Mouse (Mus musculus): ENCODE measurements around the gene Lhx9.

DNA sequence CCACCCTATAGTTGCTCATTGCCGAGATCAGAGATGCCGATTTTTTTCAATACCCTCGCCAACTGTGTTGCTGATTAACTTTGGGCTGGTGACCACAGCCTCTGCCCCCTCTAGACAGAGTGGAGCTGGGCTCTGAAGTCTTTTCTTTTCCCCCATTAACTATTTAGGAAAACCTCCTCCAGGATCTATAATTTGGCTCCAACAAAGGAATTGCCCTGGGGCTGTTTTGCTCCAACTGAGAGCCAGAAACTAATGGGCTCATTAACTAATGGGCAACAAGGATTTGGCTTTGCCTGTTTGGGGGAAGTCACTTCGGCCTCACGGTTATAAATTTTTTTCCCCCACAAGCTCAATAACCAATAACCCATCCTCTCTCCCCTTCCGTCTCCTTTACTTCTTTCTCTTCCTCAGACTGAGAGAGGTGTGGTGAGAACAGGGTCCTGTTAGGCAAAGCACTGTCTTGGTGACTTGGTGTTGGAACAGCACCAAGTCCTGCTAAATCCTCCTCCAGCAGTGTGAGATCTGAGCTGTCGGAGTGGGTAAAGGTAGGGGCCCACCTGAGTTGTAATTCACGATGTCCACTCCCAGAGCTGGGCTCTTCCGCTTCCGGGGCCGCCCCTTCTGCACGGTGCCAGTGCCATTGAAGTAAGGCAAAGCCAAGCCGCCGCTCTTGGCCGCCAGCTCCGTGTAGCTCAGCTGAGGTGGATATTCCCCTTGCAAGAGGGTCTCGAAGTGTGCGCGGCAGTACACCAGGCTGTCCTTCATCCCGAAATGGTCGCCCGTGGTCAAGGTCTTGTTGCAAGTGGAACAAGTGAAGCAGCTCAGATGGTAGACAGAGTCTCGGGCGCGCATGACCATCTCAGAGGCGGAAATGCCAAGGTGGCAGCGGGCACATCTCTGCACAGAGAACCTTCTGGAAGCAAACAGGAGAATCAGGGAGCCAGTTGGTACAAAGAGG lies 10.3 kb downstream of the Lhx9 start:
- TF ChIP-seq POLR2A (IDR thresholded peaks at IDR 0.05; ENCODE audit: low read depth, low read length): no peak
- TF ChIP-seq CTCF (IDR thresholded peaks at IDR 0.05; ENCODE audit: extremely low read depth, insufficient read length, insufficient replicate concordance, low read depth, low read length): no peak
